Mouse (Mus musculus) induced T-regulatory cell, adult 2 months (primary cell): ENCODE data around the gene Ncan.

Experiments
- DNase-seq: peaks from one replicate; pipeline ENCODE4 v3.0.0-alpha.2; 2012; ENCODE audit warnings: low read depth

Ncan gene

GRCm38 (mm10) chr8:70129309-70129952 is 8.8 kb upstream of the Ncan start:
- DNase-seq = no peak

- no peak for DNase-seq
These were observed 7.8 kb upstream of the Ncan start for GRCm38 (mm10) chr8:70128435-70128834.

DNA sequence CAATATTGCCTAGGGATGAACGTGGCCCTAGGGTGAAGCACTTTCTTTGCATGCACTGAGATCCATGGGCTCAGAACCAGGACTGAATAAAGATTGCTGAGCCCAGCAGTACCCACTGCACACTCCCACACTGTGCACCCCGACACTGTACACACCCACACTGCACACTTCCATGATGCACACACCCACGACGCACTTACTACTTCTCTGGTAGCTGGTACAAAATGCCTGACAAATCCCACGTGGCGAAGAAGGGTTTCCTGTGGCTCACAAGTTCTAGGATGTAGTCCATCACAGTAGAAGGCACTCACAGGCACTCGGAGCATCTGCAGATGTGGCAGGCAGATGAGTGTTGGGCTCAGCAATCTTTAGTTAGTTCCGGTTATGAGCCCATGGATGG is 4.3 kb upstream of the Ncan start:
- DNase-seq = no peak

GRCm38 (mm10) chr8:70122863-70123262 is 2.2 kb upstream of the Ncan start:
- peak; percentile 47 for DNase-seq

GRCm38 (mm10) chr8:70118726-70119700 is 1.7 kb downstream of the Ncan start:
- DNase-seq = no peak

GRCm38 (mm10) chr8:70117611-70118010 is 3.1 kb downstream of the Ncan start:
- DNase-seq = peak; percentile 51

GRCm38 (mm10) chr8:70114892-70115291 is 5.8 kb downstream of the Ncan start:
- DNase-seq = no peak

GRCm38 (mm10) chr8:70114488-70114887 is 6.2 kb downstream of the Ncan start:
- no peak for DNase-seq

DNA sequence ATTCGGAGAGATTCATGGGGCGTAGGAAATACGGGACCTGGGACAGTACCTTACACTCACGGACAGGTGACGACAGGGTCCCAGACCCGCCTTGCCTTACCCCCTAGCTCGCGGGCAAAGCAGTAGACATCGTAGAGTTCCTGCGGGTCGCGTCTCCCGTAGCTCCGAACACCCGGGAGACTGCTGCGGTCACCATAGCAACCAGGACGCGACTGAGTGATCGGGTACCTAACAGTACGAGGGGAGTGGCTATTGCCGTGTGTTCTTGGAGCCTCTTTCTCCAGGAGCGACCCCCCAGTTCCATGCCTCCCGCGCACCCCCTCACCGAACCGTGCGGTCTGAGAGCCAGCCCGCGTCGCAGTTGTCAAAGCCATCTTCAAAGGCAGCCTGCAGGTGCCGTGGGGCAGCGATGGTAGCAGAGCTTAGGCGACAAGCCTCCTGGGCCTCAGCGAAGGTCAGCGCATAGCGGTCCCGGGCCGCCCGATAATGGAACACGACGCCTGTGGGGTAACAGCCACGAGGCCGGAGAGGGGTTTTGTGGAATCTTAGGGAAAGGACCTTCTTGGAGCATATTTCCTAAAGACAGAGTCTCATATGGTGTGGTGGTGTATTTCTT is 8.2 kb downstream of the Ncan start:
- DNase-seq = no peak

DNA sequence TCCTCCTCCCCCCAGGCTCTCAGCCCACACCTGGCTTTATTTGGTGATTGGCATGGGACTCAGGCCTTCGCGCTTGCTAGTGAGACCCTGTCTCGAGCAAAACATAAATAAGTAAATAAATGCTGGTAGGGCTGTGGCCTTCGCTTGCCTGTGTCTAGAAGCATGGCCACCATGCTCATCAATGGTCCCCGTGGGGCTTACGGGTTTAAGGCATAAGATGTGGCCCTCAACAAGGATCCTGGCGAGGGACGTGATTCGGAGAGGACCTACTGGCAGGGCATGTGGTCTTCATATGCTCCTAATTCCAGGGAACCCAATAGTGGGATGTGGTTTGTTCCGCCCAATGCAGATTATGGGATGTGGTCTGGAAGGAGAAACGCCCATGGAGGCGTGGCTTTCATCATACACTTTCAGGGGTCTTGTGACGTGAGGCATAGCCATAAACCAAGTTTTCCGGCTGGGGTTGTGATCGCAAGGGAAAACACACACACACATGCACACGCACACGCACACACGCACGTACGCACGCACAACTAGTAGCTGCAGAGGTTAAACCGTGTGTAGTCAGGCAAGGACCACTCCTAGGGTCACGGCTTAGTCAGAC is 9.4 kb downstream of the Ncan start:
- DNase-seq = no peak

DNA sequence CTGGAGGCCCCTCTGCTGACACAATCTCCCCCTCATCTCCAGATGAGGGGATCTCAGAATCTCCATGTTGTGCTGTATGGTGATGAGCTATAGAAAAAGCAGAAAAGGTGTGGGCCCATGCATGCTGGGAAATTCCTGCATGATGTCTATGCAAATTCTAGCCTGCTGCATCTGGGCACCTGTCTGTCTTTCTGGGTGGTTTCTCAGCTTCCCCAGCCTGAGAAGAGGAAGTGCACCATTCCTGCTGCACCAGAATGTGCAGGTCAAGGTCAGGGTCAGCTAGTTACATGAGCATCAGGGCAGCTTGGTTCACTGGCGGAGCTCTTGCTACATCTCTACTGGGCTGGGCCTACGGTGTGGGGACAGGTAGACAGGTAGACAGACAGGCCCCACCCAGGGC is 10.2 kb downstream of the Ncan start:
- no peak for DNase-seq

GRCm38 (mm10) chr8:70104922-70105321 is 15.8 kb downstream of the Ncan start:
- DNase-seq = no peak

DNA sequence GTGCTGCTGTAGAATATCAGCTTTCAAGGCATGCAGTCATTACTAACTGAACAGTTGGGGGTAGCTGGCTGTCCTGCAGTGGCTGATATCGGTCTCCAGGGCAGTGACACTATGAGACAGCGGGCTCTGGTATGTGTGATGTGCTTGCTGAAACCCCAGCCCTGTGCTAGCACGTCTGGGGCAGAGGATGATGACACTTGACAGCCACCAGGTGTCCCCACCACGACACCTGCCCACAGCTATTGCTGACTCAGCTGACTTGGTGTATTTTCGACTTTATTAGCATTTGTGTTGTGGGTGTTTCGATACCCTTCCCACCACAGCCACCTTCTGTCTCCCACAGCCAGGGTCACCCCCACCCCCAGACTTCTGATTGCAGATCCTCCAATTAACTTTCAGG is 16.2 kb downstream of the Ncan start:
- peak; percentile 77 for DNase-seq

DNA sequence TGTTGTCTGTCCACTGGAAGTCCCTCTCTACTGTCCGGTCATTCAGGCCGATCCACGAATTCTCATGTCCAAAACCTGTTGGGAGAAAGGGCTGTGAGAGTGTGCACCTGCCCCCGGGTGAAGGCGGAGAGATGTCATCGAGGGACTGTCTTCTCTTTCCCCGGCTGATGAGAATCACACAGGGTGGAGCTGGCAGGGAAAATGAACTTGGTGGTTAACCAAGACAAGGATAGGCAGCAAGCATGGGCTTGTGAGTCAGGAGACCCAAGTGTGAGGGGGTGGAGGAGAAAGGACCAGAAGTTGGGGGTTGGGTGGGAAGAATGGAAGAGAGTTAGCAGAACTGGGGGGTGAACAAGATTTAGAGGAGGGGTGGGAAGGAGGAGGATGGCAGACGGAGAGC is 20.4 kb downstream of the Ncan start:
- DNase-seq = no peak

DNA sequence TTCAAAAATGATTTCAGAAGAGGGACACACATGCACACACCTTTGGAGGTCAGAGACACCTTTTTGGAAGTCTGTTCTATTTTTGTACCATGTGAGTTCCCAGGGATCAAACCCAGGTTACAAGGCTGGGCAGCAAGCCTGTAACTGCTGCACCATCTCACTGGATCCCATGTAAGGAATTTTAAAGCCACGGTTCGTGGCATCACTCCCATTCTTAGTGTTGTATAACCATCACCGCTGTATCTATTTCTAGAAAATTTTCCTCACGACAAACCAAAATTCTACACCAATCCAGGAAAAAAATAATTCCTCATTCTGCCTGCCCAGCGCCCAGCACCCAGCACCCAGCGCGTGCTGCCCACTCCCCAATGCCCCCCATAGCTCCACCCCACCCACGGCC is 21.4 kb downstream of the Ncan start:
- DNase-seq = no peak

- no peak for DNase-seq
These were observed 27.9 kb downstream of the Ncan start for GRCm38 (mm10) chr8:70092786-70093185.

DNA sequence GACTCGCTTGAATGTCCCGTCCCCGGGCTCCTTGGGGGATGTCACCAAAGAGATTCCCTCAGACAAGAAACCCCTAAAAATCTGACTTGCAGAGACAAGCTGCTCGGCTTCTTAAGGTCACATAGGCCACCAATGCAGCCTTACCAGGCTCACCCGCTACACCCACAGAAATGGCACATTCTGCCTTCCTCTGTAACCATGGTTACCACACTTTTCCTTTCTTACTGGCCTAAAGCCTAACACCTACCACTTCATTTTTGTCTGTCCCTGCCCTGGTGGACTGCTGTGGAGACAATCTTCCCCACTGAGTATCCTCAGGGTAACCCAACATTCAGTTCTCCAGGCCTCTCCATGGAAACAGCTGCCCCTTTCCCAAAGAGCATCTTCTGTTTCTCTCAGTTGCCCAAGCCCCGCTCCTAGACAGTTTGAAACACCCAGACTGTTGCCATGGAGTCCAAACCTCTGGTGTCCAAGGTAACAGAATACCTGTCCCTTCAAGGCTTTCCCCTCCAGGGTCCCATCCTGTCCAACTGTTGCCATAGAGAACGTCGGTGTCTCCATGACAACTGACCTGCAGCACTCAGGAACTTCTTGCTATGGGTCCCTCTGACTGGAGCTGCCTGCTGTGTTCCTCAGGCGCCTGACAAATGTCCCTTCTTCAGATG is 31.2 kb downstream of the Ncan start:
- DNase-seq = no peak

DNA sequence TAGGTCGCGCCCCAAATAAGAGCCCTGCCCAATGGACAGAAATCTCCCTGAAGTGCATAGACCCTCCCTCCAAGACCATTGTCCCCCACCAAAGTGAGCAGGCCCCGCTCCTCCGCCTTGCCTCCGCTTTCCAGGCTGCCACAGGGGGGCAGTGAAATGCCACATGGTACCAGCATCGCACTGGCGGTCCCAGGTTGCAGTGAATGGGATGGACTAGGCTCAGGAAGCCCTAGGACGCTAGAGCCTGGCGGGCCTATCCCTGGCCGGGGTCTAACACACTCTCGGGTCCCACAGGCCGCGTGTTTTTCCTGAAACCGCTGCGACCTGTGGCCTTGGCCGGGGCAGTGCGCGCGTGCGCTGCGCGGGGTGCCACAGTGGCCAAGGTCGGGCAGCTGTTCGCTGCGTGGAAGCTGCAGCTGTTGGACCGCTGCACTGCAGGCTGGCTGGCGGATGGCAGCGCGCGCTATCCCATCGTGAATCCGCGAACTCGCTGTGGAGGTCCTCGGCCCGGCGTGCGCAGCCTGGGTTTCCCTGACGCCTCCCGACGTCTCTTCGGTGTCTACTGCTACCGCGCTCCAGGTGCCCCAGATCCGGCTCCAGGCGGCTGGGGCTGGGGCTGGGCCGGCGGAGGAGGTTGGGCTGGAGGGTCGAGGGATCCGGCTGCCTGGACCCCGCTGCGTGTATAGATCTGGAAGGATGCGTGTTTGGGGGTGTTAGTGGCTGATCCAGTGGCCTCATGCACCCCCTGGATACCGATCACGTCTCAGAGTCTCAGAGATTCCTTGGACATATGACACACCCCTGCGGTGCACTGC is 32.6 kb downstream of the Ncan start:
- no peak for DNase-seq

DNA sequence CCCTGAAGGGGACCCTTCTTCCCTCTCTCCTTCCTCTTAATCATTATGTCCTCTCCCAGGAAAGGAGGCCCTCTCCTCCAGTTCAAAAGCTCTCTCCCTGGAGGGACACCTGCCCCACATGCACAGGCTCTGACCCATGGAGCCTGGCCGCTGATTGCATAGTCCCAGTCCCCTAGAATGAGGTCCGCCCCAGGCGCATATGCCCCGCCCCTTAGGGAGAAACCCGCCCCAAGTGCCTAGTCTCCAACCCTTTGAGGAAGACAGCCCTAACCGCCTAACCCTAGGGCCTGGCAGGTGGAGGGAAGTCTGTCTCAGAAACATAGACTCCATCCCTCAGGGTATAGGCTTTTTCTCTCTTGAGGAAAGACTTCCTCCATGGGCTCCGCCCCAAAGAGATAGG is 33.4 kb downstream of the Ncan start:
- no peak for DNase-seq

DNA sequence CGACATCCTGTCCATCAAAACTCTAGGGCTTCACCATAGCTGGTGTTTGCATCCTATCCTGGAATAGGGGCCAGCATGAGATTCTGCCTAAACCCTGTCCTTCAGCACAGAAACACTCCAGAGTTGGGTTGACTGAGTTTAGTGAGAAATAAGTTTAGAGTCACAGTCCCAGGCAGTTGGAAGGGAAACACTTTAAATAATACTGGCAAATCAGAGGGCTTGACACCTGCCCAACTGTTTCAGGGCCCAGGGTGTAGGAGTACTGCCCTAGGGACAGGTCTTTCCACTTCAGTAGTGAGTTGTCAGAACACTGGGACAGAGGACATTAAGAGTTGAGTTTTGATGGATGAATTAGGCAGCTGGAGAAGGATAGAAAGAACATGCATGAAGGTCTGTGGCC is 34.5 kb downstream of the Ncan start:
- DNase-seq = no peak
